Mouse (Mus musculus) brain, adult 2 months (tissue): Measurements from ENCODE around the gene Foxa3.
"Not testable (repeated sequence)": the region's sequence is repeated elsewhere in the genome, so short reads cannot be mapped to it uniquely, and the experiment has no call there.

ENCODE experiments used
- DNase-seq: peaks from one replicate; pipeline ENCODE4 v3.0.0; 2011; ENCODE audit warnings: low read depth, low spot score

Gene Foxa3

GRCm38 (mm10) chr7:19023357-19023814, at the start of gene Foxa3:
Foxa3 (minus strand) TSS chr7:19023538.
- no peak for DNase-seq

GRCm38 (mm10) chr7:19071024-19071423, 47.7 kb upstream of the Foxa3 start:
- DNase-seq: not testable (repeated sequence)

GRCm38 (mm10) chr7:19069500-19069899, 46.2 kb upstream of the Foxa3 start:
- no peak for DNase-seq

GRCm38 (mm10) chr7:19068707-19069106, 45.4 kb upstream of the Foxa3 start:
- peak; percentile 82 for DNase-seq

GRCm38 (mm10) chr7:19067935-19068334, 44.6 kb upstream of the Foxa3 start:
- no peak for DNase-seq

- DNase-seq: no peak
These were observed 43.7 kb upstream of the Foxa3 start for GRCm38 (mm10) chr7:19067063-19067462.

- no peak for DNase-seq
These were observed 42.6 kb upstream of the Foxa3 start for GRCm38 (mm10) chr7:19065896-19066295.

- no peak for DNase-seq
These were observed 34.1 kb upstream of the Foxa3 start for GRCm38 (mm10) chr7:19057405-19057804.

GRCm38 (mm10) chr7:19055108-19055507, 31.8 kb upstream of the Foxa3 start:
- no peak for DNase-seq

GRCm38 (mm10) chr7:19054777-19055076, 31.4 kb upstream of the Foxa3 start:
- DNase-seq: no peak

GRCm38 (mm10) chr7:19054047-19054776, 30.9 kb upstream of the Foxa3 start, which contains the start of gene Rsph6a:
Rsph6a (plus strand) TSS chr7:19054690.
- DNase-seq: peak; percentile 73

GRCm38 (mm10) chr7:19053136-19053532, 29.8 kb upstream of the Foxa3 start:
- no peak for DNase-seq

GRCm38 (mm10) chr7:19052345-19053135, 29.2 kb upstream of the Foxa3 start:
- DNase-seq: peak; percentile 92

GRCm38 (mm10) chr7:19051161-19051560, 27.8 kb upstream of the Foxa3 start:
- no peak for DNase-seq

GRCm38 (mm10) chr7:19050172-19050571, 26.8 kb upstream of the Foxa3 start:
- peak; percentile 66 for DNase-seq

GRCm38 (mm10) chr7:19049252-19049651, 25.9 kb upstream of the Foxa3 start:
- DNase-seq: no peak

GRCm38 (mm10) chr7:19048006-19048527, 24.7 kb upstream of the Foxa3 start:
- DNase-seq: no peak

- peak; percentile 89 for DNase-seq
These were observed 23.1 kb upstream of the Foxa3 start for GRCm38 (mm10) chr7:19046286-19047069.

- no peak for DNase-seq
These were observed 21.3 kb upstream of the Foxa3 start for GRCm38 (mm10) chr7:19044616-19045015.

GRCm38 (mm10) chr7:19031641-19032040, 8.3 kb upstream of the Foxa3 start:
- no peak for DNase-seq

GRCm38 (mm10) chr7:19029084-19029653, 5.8 kb upstream of the Foxa3 start:
- peak; percentile 68 for DNase-seq
